Mouse (Mus musculus) heart, embryonic 11.5 days (tissue): Measurements from ENCODE around the gene Oxct2b. TPM values are rescaled to one million over a fixed set of nuclear protein-coding genes. Genes with fewer than 3 reads are reported as not detected.

ENCODE experiments used
- ATAC-seq: fragments of 200-750 bp; cut with Nextera tagmentation; replicated peaks from 2 replicates; pipeline ENCODE4 v1.8.0; 2017; ENCODE audit warnings: moderate library complexity; ENCODE audit not compliant: insufficient number of reproducible peaks, low FRiP score, low TSS enrichment
- H3K27ac ChIP-seq: fragments of 300-500 bp; sonication (generic); 2 replicates; pipeline ENCODE4 v1.5.1; 2014; ENCODE audit warnings: mild to moderate bottlenecking, low read depth, low read length
- H3K27me3 ChIP-seq: fragments of 300-500 bp; sonication (generic); 2 replicates; pipeline ENCODE4 v1.6.1; 2014; ENCODE audit warnings: mild to moderate bottlenecking, low read length, mixed read lengths; ENCODE audit not compliant: control insufficient read depth, insufficient read depth
- H3K36me3 ChIP-seq: fragments of 300-500 bp; sonication (generic); 2 replicates; pipeline ENCODE4 v1.6.1; 2014; ENCODE audit warnings: mild to moderate bottlenecking, low read length, moderate library complexity, mixed read lengths; ENCODE audit not compliant: control insufficient read depth, insufficient read depth
- H3K4me1 ChIP-seq: fragments of 300-500 bp; sonication (generic); 2 replicates; pipeline ENCODE4 v1.6.1; 2014; ENCODE audit warnings: low read length; ENCODE audit not compliant: control insufficient read depth, insufficient read depth
- H3K4me2 ChIP-seq: fragments of 300-500 bp; sonication (generic); 2 replicates; pipeline ENCODE4 v1.6.1; 2014; ENCODE audit warnings: mild to moderate bottlenecking, moderate library complexity
- H3K4me3 ChIP-seq: fragments of 300-500 bp; sonication (generic); 2 replicates; pipeline ENCODE4 v1.5.1; 2014; ENCODE audit warnings: low read depth, low read length
- H3K9ac ChIP-seq: fragments of 300-500 bp; sonication (generic); 2 replicates; pipeline ENCODE4 v1.6.1; 2014; ENCODE audit warnings: mild to moderate bottlenecking, low read depth, low read length, moderate library complexity
- H3K9me3 ChIP-seq: fragments of 300-500 bp; sonication (generic); replicated peaks from 2 replicates; pipeline ENCODE4 v1.6.1; 2016; ENCODE audit warnings: low read length; ENCODE audit not compliant: control insufficient read depth
- WGBS: fragments of 180-500 bp; shearing (Covaris S2); extraction: QIAGEN DNeasy Blood & Tissue Kit; methylation state at CpG from one replicate; pipeline ENCODE4 v1.1.7; 2014; ENCODE audit not compliant: insufficient replicate concordance; 5-methylcytosine and 5-hydroxymethylcytosine counted together
- polyA plus RNA-seq: library from polyadenylated mRNA; unstranded; fragments of >200 nt; fragmentation: Nextera tagmentation; extraction: Ambion mirVana; gene quantifications from 2 replicates; pipeline ENCODE4 v1.2.1, GENCODE M21; 2014

Gene Oxct2b
- not detected in 2 replicates for polyA plus RNA-seq

GRCm38 (mm10) chr4:123116011-123116410, at the start of gene Oxct2b:
Oxct2b (plus strand) TSS chr4:123116266.
- WGBS: 7% methylated on average over 22 of the region's 22 CpGs
- Histone ChIP-seq H3K9ac (no peak within 1 kb of the TSS), H3K27me3 (peaks cover 18% of the 10 kb centered on the region), H3K4me3 (peak within 1 kb of the TSS; percentile 35), H3K9me3 (no peaks in the 10 kb centered on the region), H3K4me1 (no peaks in the 10 kb centered on the region), H3K27ac (no peak within 1 kb of the TSS), H3K36me3 (no peaks in the 10 kb centered on the region), H3K4me2 (peak within 1 kb of the TSS; percentile 63)
- no peak for ATAC-seq

- WGBS: 61% methylated on average over 6 of the region's 6 CpGs
These were observed 47.4 kb upstream of the Oxct2b start for GRCm38 (mm10) chr4:123068646-123069045.

GRCm38 (mm10) chr4:123071266-123071966, 44.6 kb upstream of the Oxct2b start:
- Histone ChIP-seq H3K4me3 (0 out of 2 replicates have a peak overlapping the region, but pooled peaks have one; percentile 1), H3K9me3 (no peaks in the 10 kb centered on the region), H3K27me3 (peaks cover 8% of the 10 kb centered on the region; the same call in 1 of the 2 replicates), H3K4me1 (no peaks in the 10 kb centered on the region), H3K4me2 (peak overlapping the region; percentile 48), H3K9ac (no peak overlapping the region), H3K27ac (no peak overlapping the region), H3K36me3 (no peaks in the 10 kb centered on the region)
- WGBS: 8% methylated on average over 13 of the region's 13 CpGs
- ATAC-seq: no peak; the same call in 1 of the 2 replicates

More at GRCm38 (mm10) chr4:123068646-123069045, 47.4 kb upstream of the Oxct2b start:
- Histone ChIP-seq H3K36me3 (no peaks in the 10 kb centered on the region), H3K4me3 (no peak overlapping the region), H3K4me2 (no peak overlapping the region), H3K9ac (no peak overlapping the region), H3K27ac (no peak overlapping the region), H3K4me1 (no peaks in the 10 kb centered on the region), H3K9me3 (no peaks in the 10 kb centered on the region), H3K27me3 (peaks cover 5% of the 10 kb centered on the region; the same call in 1 of the 2 replicates)
- no peak for ATAC-seq

DNA sequence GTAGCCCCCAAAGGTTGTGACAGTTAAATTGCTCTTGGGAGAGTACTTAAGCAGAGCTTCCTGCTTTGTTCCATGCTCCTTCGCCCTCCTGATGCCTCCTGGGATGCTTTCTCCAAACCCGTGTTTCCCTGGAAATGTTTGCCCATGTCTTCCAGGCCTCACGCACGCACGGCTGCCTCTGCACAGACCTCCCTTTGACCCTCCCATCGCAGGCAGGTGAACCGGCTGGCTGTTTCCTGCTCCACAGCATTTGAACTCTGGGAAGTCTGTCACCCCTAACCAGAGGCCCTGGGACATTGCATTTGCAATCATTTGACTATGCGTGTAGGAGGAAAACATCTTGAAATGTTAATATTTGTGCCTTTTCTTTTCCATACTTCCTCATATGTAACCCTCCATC, 39.1 kb upstream of the Oxct2b start:
- Histone ChIP-seq H3K9ac (no peak overlapping the region), H3K4me3 (no peak overlapping the region), H3K4me2 (no peak overlapping the region), H3K4me1 (no peaks in the 10 kb centered on the region), H3K27ac (no peak overlapping the region), H3K9me3 (no peaks in the 10 kb centered on the region), H3K27me3 (peaks cover 8% of the 10 kb centered on the region), H3K36me3 (no peaks in the 10 kb centered on the region)
- ATAC-seq: no peak
- WGBS: 75% methylated on average over 8 of the region's 8 CpGs

GRCm38 (mm10) chr4:123078231-123078630, 37.8 kb upstream of the Oxct2b start:
- Histone ChIP-seq H3K9me3 (no peaks in the 10 kb centered on the region), H3K4me3 (no peak overlapping the region), H3K4me1 (no peaks in the 10 kb centered on the region), H3K27ac (no peak overlapping the region), H3K36me3 (no peaks in the 10 kb centered on the region), H3K27me3 (peaks cover 9% of the 10 kb centered on the region), H3K9ac (no peak overlapping the region), H3K4me2 (no peak overlapping the region)
- WGBS: 63% methylated on average over 4 of the region's 4 CpGs
- ATAC-seq: no peak

DNA sequence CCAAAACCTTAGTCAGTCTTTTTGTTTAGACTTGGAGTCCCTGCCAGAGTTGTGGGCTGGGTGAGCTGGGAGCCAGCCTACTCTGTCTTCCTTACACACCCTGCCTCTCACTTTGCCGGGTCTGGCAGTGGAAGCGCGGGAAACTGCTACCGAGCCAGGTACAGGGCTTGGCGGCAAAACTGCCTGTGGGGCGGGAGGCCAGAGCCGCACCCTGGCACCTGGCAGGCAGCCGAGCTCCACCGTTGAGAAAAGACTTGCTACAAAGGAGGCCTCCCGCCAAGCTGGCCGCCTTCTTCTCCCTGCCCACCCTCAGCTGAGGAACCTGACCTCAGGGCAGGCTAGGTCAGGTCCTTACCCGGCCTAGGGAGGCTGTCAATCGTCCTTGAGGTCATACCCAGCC, 35.3 kb upstream of the Oxct2b start:
- Histone ChIP-seq H3K9me3 (no peaks in the 10 kb centered on the region), H3K9ac (no peak overlapping the region), H3K4me1 (no peaks in the 10 kb centered on the region), H3K36me3 (no peaks in the 10 kb centered on the region), H3K27me3 (peaks cover 6% of the 10 kb centered on the region), H3K4me3 (no peak overlapping the region), H3K4me2 (no peak overlapping the region), H3K27ac (no peak overlapping the region)
- ATAC-seq: no peak
- 39% methylated on average over 13 of the region's 13 CpGs for WGBS

- ATAC-seq: peak; percentile 57
- 64% methylated on average over 20 of the region's 20 CpGs for WGBS
- H3K4me2 ChIP-seq: no peak overlapping the region
- H3K4me1 ChIP-seq: no peaks in the 10 kb centered on the region
- H3K9me3 ChIP-seq: no peaks in the 10 kb centered on the region
- no peaks in the 10 kb centered on the region for H3K36me3 ChIP-seq
- no peak overlapping the region for H3K27ac ChIP-seq
- H3K4me3 ChIP-seq: no peak overlapping the region
- H3K27me3 ChIP-seq: peaks cover 6% of the 10 kb centered on the region
- H3K9ac ChIP-seq: no peak overlapping the region
These were observed 33.5 kb upstream of the Oxct2b start for GRCm38 (mm10) chr4:123082283-123083163.

GRCm38 (mm10) chr4:123083323-123083902, 32.7 kb upstream of the Oxct2b start:
- H3K9ac ChIP-seq: no peak overlapping the region
- no peak overlapping the region for H3K27ac ChIP-seq
- no peak overlapping the region for H3K4me3 ChIP-seq
- WGBS: 57% methylated on average over 13 of the region's 13 CpGs
- no peak overlapping the region for H3K4me2 ChIP-seq
- H3K4me1 ChIP-seq: no peaks in the 10 kb centered on the region
- H3K9me3 ChIP-seq: no peaks in the 10 kb centered on the region
- ATAC-seq: no peak; the same call in 1 of the 2 replicates
- H3K36me3 ChIP-seq: no peaks in the 10 kb centered on the region
- H3K27me3 ChIP-seq: peaks cover 6% of the 10 kb centered on the region
